Mouse (Mus musculus): Measurements from ENCODE around the gene Ramp1.
A peak's percentile ranks its signal among the peaks of the same experiment; 100 is the strongest.

Ramp1 gene

GRCm38 (mm10) chr1:91204221-91204765 lies 24.7 kb downstream of the Ramp1 start:
- DNase-seq, result no peak

DNA sequence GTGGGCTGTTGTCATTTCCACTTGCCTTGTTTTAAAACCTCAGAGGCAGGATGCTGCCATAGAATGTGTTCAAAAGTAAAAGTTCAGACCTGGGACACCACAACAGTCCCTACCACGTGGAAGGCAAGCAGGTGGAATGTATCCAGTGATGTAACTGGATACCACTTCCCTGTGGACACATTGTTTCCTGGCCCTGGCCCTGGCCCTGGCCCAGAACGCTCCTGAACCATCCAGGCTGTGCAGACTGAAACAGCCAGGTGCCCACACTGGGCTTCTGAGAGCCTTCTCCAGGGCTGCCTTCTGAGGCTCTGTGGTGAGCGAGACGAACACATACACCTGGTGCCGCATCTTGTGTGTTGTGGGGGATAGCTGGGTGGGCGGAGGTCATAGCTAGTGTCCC lies 26.0 kb downstream of the Ramp1 start:
- no peak for DNase-seq

- no peak for DNase-seq
These were observed 26.7 kb downstream of the Ramp1 start for GRCm38 (mm10) chr1:91206336-91206735.

DNA sequence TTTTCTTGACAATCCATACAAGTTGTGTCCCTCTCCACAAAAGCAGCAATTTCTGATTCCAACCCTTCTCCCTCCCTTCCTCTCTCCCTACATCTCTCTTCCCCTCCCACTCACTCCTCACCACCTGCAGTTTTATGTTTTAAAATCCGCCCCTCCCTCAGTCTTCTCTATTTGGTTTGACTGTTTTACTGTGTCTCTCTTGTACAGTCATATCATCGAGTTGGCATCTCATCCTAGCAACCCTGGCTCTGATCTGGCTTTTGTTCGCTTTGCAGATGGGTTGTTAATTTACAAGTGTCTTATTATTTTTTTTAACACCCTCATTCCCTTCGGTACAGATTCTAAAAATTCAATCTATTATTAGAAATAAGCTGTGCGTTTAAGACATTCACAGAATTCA lies 27.3 kb downstream of the Ramp1 start:
- no peak for DNase-seq

DNA sequence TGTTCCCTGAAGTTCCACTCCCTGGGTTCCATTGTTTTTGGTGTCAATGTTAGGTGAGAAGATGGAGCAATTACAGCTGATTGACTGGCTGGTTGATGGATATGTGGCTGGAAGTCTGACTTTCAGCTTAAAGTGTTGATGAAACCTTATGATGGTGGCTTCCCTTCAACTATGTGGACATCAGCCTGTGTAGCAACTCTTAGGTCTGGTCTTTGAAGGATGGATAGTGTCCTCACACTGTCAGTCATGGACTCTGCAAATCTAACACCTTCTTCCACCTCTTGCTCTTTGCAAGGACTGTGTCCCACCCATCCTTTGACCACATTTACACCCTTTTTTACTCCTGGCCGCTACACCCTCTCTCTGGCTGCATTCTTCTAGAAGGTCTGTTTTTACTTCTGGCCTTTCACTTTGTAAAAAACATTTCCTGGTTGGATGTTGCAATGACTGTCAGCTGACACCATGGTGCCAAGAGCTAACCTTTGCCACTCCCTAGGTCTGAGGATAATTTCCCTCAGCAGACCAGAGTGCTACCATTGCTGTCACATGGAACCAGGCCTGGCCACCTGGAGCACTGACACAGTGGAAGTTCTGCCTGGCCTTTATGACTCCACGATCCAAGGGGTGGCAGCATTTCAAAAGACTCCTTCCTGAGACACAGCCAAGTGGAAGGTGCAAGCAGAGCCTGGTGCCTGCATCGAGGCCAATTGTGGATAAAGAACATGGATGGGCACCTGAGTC lies 27.9 kb downstream of the Ramp1 start:
- DNase-seq, result no peak

GRCm38 (mm10) chr1:91209343-91209742 lies 29.7 kb downstream of the Ramp1 start:
- no peak for DNase-seq

DNA sequence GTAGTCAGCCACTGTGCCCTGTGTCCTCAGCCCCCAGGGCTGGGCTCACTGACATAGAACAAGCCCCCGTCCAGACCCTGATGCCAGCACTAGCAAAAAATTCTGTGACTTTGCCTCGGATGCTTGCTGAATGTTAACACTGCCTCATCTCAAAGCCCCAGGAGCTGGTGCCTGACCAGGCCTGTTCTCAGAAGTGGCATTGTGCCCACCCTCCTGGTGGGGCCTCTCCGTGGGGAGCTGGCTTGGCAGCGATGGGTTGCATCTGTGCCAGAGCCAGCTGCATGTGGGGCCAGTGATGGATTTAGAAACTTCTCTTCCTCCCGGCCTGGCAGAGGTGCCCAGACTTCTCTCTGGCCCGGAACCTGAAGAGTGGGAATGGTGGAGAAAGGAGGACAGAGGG lies 30.2 kb downstream of the Ramp1 start:
- DNase-seq, result no peak

DNA sequence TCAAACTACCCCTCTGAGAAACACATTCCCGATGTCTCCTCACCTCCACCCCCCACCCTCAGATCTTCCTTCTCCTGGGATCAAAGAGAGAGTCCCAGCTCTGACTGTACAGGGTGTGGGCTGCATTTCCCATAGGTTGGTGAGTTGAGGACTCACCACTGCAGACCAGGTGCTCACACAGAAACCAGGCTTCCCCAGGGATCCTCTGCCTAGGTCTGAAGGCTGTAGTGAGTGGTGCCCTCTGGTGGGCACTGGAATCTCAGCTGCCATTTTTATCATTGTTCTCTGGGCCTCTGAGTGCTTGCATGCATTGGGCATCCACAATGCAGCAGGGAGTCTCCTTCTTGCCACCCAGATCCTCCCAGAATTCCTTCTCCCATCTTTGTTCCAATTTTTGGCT lies 31.5 kb downstream of the Ramp1 start:
- peak; percentile 29 for DNase-seq

DNA sequence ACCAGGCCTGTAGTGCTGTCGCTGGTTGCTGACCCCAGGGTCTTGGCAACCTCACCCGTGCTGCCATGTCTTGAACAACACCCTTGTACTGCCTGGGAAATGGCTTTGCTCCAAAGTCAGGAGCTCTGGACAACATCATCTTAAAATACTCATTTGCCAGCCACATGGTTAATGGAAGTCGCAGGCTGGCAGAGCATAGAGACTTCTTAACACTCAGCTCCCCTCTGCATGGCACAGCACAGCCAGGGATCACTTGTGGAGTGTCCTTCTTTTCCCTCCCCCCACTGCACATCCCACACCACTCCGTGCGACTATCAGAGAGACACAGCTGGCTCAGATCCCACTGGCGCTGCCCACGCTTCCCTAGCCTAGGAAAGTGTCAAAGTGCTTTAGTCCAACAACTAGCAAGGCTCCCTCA lies 32.0 kb downstream of the Ramp1 start:
- no peak for DNase-seq

- DNase-seq, result no peak
These were observed 35.6 kb downstream of the Ramp1 start for GRCm38 (mm10) chr1:91215264-91215663.

- no peak for DNase-seq
These were observed 36.4 kb downstream of the Ramp1 start for GRCm38 (mm10) chr1:91215981-91216380.

- no peak for DNase-seq
These were observed 37.1 kb downstream of the Ramp1 start for GRCm38 (mm10) chr1:91216504-91217267.

DNA sequence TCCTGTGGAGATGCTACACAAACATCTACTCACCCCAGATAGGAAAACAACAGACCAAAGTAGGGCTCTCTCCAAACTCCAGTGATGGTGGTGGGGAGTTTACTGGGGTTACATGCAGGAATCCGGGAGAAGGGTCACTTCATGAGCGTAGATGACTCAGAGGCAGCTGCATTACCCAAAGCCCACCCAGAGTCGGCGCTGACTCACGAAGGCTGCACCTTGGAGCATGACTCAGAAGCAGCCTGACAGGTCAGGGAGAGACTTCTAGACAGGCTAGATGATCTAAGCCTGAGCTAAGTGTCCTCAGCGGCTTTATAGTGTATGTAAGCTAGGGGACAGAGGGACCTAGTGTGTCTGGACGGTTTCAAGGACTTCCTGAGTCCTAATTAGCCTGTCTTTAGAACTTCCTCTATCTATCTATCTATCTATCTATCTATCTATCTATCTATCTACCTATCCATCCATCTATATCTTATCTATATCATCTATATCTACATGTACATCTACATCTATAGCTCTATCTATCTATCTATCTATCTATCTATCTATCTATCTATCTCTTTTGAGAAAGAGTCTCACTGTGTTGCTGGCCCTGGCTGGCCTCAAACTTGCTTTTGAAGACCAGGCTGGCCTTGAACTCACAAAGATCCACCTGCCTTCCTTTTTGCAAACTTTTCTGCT lies 40.2 kb downstream of the Ramp1 start:
- no peak for DNase-seq

DNA sequence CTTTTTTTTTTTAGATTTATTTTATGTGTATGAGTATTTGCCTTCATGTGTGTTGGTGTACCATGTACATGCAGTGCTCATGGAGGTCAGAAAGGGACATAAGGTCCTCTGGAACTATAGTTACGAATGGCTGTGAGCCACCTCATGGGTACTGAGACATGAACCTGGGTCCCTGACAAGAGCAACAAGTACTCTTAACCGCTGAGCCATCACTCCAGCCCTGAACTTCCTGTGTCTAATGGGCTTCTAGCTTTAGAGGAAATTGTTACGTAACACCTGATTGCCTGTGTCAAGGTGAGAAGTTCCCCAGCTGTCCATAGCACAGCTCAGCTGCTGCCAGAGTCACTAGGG lies 40.7 kb downstream of the Ramp1 start:
- DNase-seq, result no peak

DNA sequence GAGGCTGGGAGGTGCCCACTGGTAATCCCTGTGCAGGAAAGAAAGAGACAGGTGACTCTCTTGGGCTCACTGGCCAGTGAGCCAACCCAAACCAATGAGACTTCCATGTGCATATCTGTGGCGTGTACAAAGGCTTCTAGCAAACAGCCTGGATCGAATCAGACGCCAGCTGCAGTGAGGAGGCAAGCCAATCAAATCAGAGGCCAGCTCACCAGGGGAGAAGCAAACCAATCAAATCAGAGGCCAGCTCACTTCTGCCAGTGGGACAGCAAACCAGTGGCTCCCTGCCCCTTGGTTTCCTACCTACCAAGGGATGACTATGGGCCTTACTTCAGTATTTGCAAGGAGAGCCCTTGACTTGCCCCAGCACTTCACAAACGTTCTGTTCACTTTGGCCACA lies 46.9 kb downstream of the Ramp1 start:
- no peak for DNase-seq

GRCm38 (mm10) chr1:91227381-91228054 lies 47.9 kb downstream of the Ramp1 start:
- DNase-seq, result no peak

GRCm38 (mm10) chr1:91231142-91231541 lies 51.5 kb downstream of the Ramp1 start:
- no peak for DNase-seq

- DNase-seq, result no peak
These were observed 52.3 kb downstream of the Ramp1 start for GRCm38 (mm10) chr1:91231896-91232295.

DNA sequence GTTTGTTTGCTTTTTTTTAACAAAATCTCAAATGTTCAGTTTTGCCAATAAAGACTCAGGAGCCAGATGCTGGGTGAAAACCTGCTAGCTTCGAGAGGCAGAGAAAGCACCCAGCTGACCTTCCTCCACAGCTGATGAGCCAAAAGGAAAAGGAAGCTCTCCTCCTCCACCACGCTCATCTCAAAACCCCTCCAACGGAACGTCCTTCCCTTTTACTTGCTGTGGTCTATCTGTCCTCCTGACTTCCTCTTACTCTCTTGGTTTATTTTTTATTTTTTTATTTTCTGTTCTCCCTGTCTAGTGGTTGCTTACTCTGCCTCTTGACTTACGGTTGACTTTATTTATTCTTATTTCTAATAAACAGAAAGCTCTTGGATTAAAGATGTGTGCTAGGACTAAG lies 55.8 kb downstream of the Ramp1 start:
- DNase-seq, result no peak

DNA sequence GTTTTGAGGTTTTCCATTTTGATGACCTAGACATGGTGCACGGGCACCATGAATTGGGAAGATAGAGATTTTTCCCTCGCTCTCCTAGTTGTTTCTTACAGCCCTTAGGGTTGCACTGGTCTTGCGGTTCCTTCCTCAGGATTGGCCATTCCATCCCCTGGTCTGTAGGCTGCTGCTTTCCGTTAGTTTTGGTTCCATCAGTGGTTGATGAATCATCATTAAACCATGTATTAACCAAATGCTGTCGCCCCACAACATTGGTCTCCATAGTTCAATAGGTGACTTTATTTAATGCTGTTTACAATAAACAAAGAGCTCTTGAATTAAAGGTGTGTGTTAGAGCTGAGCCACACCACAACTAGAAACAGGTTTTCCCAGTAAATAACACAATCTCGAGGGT lies 58.1 kb downstream of the Ramp1 start:
- DNase-seq, result no peak

- peak; percentile 26 for DNase-seq
These were observed 59.5 kb downstream of the Ramp1 start for GRCm38 (mm10) chr1:91239112-91239511.

DNA sequence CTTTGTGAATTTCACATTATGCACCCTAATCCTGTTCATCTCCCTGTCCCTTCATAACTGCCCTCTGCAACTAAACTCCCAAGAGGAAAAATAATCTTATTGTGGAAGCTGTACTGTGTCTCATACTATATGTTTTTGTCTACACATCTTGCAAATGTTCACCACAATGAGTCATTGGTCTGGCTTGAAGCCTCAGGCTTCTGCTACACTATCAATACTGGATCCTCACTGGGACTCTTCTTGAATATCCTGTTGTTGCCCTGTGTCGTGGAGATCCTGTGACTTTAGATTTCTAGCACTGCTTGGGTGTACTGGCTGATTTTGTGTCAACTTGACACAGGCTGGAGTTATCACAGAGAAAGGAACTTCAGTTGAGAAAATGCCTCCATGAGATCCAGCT lies 60.2 kb downstream of the Ramp1 start:
- DNase-seq, result no peak

DNA sequence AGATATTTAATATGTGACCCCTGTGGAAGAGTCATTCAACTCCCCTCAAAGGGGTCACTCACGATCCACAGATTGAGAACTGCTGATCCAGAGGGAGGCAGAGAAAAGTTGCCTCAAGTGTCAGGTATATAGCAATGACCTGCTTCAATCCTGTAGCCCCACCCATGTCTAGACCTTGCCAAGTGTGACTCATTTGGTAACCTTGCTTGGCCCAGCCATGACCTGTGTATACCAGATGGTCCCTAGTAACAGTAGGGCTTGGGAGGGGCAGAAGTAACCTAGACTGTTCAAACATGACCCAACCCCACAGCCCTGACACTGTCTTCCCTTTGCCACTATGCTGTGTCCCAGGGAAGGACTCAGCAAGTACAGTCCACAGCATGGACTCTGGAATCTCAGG lies 61.1 kb downstream of the Ramp1 start:
- no peak for DNase-seq

Data from kidney, adult 11 months (tissue).